Mouse (Mus musculus) heart, postnatal 0 days (tissue): ENCODE results near the gene Dclk3.

ENCODE experiments used
- CTCF ChIP-seq: IDR thresholded peaks from 2 replicates; pipeline ENCODE4 v1.5.1; 2016; ENCODE audit warnings: antibody characterized with exemption, control low read depth, low read depth
- EP300 ChIP-seq: IDR thresholded peaks from 2 replicates; pipeline ENCODE4 v1.6.1; 2016; ENCODE audit warnings: antibody characterized with exemption, low read depth

DNA sequence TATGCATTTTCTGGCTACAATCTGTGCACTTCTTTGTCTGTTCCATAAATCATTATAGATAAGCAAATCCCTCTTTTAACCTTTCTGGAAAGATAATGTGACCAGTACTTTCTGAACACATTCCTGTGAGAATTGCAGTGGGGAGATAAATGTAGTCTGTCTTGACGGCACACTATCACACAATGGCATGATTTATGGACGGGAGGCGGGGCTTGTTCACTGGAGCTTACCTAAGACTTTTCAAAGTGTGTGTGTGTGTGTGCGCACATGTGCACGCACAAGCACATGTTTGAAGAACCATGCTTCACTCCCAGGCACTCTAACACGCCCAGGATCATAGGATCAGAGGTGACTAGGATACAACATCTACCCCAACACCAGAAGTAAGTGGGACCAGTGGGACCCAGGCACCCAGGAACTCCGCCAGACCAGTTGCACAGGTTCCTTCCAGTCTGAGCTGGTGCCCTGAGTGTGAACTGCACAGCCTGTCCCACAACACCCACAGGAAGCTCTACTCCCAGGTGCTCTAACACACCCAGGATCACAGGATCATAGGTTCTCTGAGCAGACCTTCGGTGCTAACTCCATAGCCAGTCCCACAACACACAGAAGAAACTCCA, 96.7 kb downstream of the Dclk3 start:
- TF ChIP-seq CTCF: no peak
- TF ChIP-seq EP300: no peak
